Mouse (Mus musculus) small intestine, adult 2 months (tissue): ENCODE results near the gene Arl6ip1.

Experiments used
- CTCF ChIP-seq: fragments of 200-500 bp; IDR thresholded peaks from 2 replicates; pipeline ENCODE4 v1.5.1; 2012; ENCODE audit warnings: low read depth, mild to moderate bottlenecking, control low read depth, inconsistent platforms, low read length, moderate library complexity, mixed read lengths; ENCODE audit not compliant: insufficient replicate concordance, insufficient read length; ENCODE audit errors: extremely low read depth
- POLR2A ChIP-seq: fragments of 200-500 bp; IDR thresholded peaks from 2 replicates; pipeline ENCODE4 v1.6.1; 2012; ENCODE audit warnings: low read depth, mild to moderate bottlenecking, control low read depth, inconsistent platforms, low read length, moderate library complexity

- no peak for TF ChIP-seq CTCF
- TF ChIP-seq POLR2A = no peak
Measured at GRCm38 (mm10) chr7:118135128-118135527, 5.7 kb upstream of the Arl6ip1 start.
